Mouse (Mus musculus): ENCODE results near the gene C1qtnf4. TPM values are rescaled to one million over a fixed set of nuclear protein-coding genes. Genes with fewer than 3 reads are reported as not detected.

Gene C1qtnf4
- not detected in 2 replicates for total RNA-seq (2012; rRNA removed)
- total RNA-seq (2014; rRNA removed): not detected in 2 replicates
- not detected in 2 replicates for polyA plus RNA-seq (2012; ENCODE audit: insufficient read length, low read depth)

DNA sequence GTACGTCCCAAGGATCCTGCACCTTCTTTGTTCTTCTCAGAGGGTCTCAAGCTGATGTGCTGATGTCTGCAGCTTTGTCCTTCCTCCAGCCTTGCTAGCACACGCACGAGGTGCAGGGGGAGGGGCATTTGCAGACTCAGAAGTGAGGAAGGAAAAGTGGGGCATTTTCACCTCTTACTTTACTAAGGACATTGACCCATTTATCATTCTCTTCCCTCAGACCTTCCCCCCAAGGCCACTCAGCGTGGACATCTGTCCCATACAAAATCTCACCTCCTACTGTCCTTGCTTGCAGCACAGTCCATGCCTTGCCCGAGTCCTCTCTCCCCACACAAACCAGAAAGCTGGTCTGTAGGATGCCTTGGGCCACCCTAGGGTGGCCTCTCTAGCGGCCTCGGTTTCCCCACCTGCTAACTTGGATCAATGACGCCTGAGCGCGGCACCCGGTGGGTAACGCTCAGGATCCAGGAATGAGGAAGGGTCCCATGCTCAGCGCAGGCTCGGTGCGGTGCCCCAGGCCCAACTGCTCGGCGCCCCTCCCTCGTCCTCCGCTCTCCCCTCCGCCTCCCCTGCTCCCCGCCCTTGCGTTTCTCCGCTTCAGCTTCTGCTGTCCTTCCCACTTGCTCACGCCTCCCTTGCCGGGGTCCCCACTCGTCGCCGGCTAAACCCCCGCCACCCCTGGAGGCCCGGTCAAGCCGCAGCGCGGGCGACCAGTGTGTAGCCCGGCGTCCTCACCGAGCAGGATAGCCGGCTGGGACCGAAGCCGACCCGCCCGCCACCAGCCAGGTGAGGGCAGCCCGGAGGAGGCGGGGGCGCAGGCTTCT lies at the start of gene C1qtnf4:
Gene C1qtnf4, plus strand, starts transcription at position 643 of the 824 bp plus-strand sequence.
- Histone ChIP-seq H3K4me3 (replicated peaks in 1 of 3; ENCODE audit: low read depth in 2 of 3, low read length in 2 of 3, poor library complexity in 1 of 3) (no peak within 1 kb of the TSS), H3K4me2 (ENCODE audit: insufficient read depth, low read depth, poor library complexity, severe bottlenecking) (no peak within 1 kb of the TSS), H3K4me1 (ENCODE audit: control insufficient read depth in 1 of 2, insufficient read depth in 2 of 2) (no peaks in the 10 kb centered on the region), H3K36me3 (replicated peaks in 1 of 2; ENCODE audit: control insufficient read depth in 1 of 2, insufficient read depth in 1 of 2, low read length in 1 of 2) (peaks cover 0 to 10% of the 10 kb centered on the region in 2 experiments), H3K9me3 (replicated peaks; ENCODE audit: low read length) (peaks cover 16% of the 10 kb centered on the region), H3K79me2 (replicated peaks; ENCODE audit: control insufficient read depth, extremely low read depth, insufficient read depth, poor library complexity, severe bottlenecking) (no peaks in the 10 kb centered on the region), H3K27ac (ENCODE audit: insufficient read depth, low read depth) (no peak within 1 kb of the TSS), H3K9ac (ENCODE audit: insufficient read depth, low read depth) (no peak within 1 kb of the TSS), H3K27me3 (replicated peaks) (peaks cover 8% of the 10 kb centered on the region)
- in situ Hi-C loops (cut with MboI; ENCODE audit: low pct_ligation_motif_present, low pct_unique_long_range_greater_than_20kb, low sequenced_read_pairs): no loop called here
- dilution Hi-C loops (cut with MboI; ENCODE audit: extremely low pct_ligation_motif_present, extremely low pct_unique_long_range_greater_than_20kb, low sequenced_read_pairs): no loop called here
- no peak for TF ChIP-seq MAZ (IDR thresholded peaks at IDR 0.05; ENCODE audit: low read depth, low read length)
- no peak for TF ChIP-seq JUN (IDR thresholded peaks at IDR 0.05; ENCODE audit: insufficient read depth, low read depth, low read length)
- TF ChIP-seq ZC3H11A (IDR thresholded peaks at IDR 0.05; ENCODE audit: low read depth, low read length): no peak
- no peak for TF ChIP-seq POLR2A (IDR thresholded peaks at IDR 0.05; ENCODE audit: low read depth, low read length)
- no peak for TF ChIP-seq ELF1 (IDR thresholded peaks at IDR 0.05; ENCODE audit: low read depth, low read length)
- TF ChIP-seq RAD21 (IDR thresholded peaks at IDR 0.05; ENCODE audit: low read depth, low read length): no peak
- no peak for TF ChIP-seq KAT2A (IDR thresholded peaks at IDR 0.05; ENCODE audit: insufficient replicate concordance, low read length)
- no peak for TF ChIP-seq E2F4 (IDR thresholded peaks at IDR 0.05; ENCODE audit: insufficient replicate concordance, low read depth, low read length)
- no peak for TF ChIP-seq USF2 (conservative IDR thresholded peaks at IDR 0.05; ENCODE audit: low read depth, low read length)
- TF ChIP-seq PAX5 (IDR thresholded peaks at IDR 0.05; ENCODE audit: low read length): no peak
- no peak for TF ChIP-seq ZMIZ1 (IDR thresholded peaks at IDR 0.05; ENCODE audit: low read depth, low read length)
- DNase-seq (ENCODE audit: extremely low read depth): no peak

DNA sequence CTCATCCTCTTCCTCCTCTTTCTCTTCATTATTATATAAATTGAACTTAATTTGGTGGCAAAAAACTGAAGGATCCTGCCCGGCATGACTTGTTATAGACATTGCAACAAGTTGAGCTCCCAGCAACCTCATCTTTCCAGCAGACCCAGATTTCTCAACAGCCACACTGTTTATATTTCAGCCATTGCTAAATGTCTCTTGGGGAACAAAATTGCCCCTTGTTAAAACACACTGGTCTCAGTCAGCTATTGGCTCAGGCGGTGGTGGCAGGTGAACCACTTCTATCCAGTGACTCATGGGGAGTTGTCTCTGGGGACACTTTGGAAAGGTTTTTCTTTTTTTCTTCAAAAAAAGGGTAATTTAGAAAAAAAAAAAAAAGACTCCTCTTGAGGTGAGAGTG lies 47.0 kb upstream of the C1qtnf4 start:
- dilution Hi-C loops (cut with MboI; ENCODE audit: extremely low pct_ligation_motif_present, extremely low pct_unique_long_range_greater_than_20kb, low sequenced_read_pairs): no loop called here
- TF ChIP-seq SIN3A (IDR thresholded peaks at IDR 0.05; ENCODE audit: low read length): no peak
- TF ChIP-seq MAFK (IDR thresholded peaks at IDR 0.05; ENCODE audit: insufficient replicate concordance, low read length): no peak
- TF ChIP-seq HCFC1 (IDR thresholded peaks at IDR 0.05; ENCODE audit: low read depth, low read length): no peak
- TF ChIP-seq ZMIZ1 (IDR thresholded peaks at IDR 0.05; ENCODE audit: low read depth, low read length): no peak
- TF ChIP-seq NRF1 (IDR thresholded peaks at IDR 0.05; ENCODE audit: low read depth, low read length): no peak
- TF ChIP-seq ZKSCAN1 (IDR thresholded peaks at IDR 0.05; ENCODE audit: borderline replicate concordance, low read depth, low read length): no peak
- TF ChIP-seq IRF4 (IDR thresholded peaks at IDR 0.05; ENCODE audit: low read depth, low read length): no peak
- no peak for TF ChIP-seq ZC3H11A (IDR thresholded peaks at IDR 0.05; ENCODE audit: low read depth, low read length)
- TF ChIP-seq MAZ (IDR thresholded peaks at IDR 0.05; ENCODE audit: low read depth, low read length): no peak
- TF ChIP-seq JUN (IDR thresholded peaks at IDR 0.05; ENCODE audit: insufficient read depth, low read depth, low read length): no peak
- TF ChIP-seq ELF1 (IDR thresholded peaks at IDR 0.05; ENCODE audit: low read depth, low read length): no peak
- no peak for TF ChIP-seq RCOR1 (conservative IDR thresholded peaks at IDR 0.05; ENCODE audit: low read depth, low read length)
- TF ChIP-seq CHD1 (IDR thresholded peaks at IDR 0.05; ENCODE audit: low read depth, low read length): no peak
- no peak for TF ChIP-seq TCF12 (IDR thresholded peaks at IDR 0.05; ENCODE audit: low read depth, low read length)
- no peak for TF ChIP-seq POLR2A (IDR thresholded peaks at IDR 0.05; ENCODE audit: low read depth, low read length)
- no peak for TF ChIP-seq E2F4 (IDR thresholded peaks at IDR 0.05; ENCODE audit: insufficient replicate concordance, low read depth, low read length)
- no peak for TF ChIP-seq USF1 (IDR thresholded peaks at IDR 0.05; ENCODE audit: low read depth, low read length)
- H3K36me3 ChIP-seq (replicated peaks in 1 of 2; ENCODE audit: control insufficient read depth in 1 of 2, insufficient read depth in 1 of 2, low read length in 1 of 2): no peaks in the 10 kb centered on the region

More for the DNA sequence above, 47.0 kb upstream of the C1qtnf4 start:
- no peaks in the 10 kb centered on the region for H3K79me2 ChIP-seq (replicated peaks; ENCODE audit: control insufficient read depth, extremely low read depth, insufficient read depth, poor library complexity, severe bottlenecking)
- H3K27ac ChIP-seq (ENCODE audit: insufficient read depth, low read depth): no peak overlapping the region
- no peak for DNase-seq (ENCODE audit: extremely low read depth)
- no peak overlapping the region for H3K9ac ChIP-seq (ENCODE audit: insufficient read depth, low read depth)
- H3K4me3 ChIP-seq (replicated peaks in 1 of 3; ENCODE audit: low read depth in 2 of 3, low read length in 2 of 3, poor library complexity in 1 of 3): no peak overlapping the region
- in situ Hi-C loops (cut with MboI; ENCODE audit: low pct_ligation_motif_present, low pct_unique_long_range_greater_than_20kb, low sequenced_read_pairs): no loop called here
- peaks cover 16% of the 10 kb centered on the region for H3K9me3 ChIP-seq (replicated peaks; ENCODE audit: low read length)
- no peak overlapping the region for H3K4me2 ChIP-seq (ENCODE audit: insufficient read depth, low read depth, poor library complexity, severe bottlenecking)
- H3K4me1 ChIP-seq (ENCODE audit: control insufficient read depth in 1 of 2, insufficient read depth in 2 of 2): no peaks in the 10 kb centered on the region
- no peaks in the 10 kb centered on the region for H3K27me3 ChIP-seq (replicated peaks)
